Mouse (Mus musculus): Measurements from ENCODE around the gene Gm20431.

The Gm20431 gene

DNA sequence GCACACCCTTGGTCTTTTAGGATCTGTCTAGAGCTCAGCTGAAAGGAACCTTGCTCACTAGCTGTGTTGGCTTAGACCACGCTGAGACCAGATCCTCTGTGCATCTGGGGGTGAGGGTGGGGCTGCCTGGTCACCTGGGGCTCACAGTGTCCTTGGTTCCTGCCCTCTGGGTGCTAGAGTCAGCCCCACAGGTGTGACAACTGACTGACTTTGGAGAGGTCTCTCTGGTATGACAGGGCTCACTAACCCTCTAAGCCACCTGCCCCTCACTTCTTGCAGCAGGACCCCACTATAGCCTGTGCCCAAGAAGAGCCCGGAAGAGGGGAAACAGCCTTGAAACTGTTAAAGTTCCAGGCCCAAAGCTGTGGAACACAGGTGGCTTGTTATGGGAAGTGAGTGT, 58.9 kb downstream of the Gm20431 start:
- DNase-seq (ENCODE audit: low spot score in 2 of 2): no peak

DNA sequence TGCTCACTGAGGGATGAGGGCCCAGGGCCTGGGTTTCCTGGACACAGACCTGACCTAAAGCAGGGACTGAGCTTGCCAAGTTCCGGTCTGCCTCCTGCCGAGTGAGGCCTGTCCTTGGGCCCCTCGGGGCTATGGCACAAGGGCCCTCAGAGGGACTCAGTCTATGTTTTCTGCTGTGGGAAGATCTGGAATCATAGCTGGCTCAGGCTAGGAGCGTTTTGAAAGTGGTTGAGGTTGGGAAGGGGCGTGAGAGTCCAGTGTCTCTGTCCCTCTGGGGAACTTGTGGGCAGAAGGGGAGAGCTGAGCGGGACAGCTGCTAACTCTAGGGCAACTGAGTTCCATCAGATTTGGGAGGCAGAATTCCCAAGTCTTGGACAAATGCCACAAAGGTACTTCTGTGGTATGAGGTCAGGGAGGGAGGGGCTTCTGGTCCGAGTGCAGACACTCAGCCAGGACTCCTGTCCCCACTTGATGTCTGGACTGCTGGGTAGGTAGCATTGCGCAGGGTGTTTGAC, 60.8 kb downstream of the Gm20431 start:
- DNase-seq (ENCODE audit: low spot score in 2 of 2): no peak

DNA sequence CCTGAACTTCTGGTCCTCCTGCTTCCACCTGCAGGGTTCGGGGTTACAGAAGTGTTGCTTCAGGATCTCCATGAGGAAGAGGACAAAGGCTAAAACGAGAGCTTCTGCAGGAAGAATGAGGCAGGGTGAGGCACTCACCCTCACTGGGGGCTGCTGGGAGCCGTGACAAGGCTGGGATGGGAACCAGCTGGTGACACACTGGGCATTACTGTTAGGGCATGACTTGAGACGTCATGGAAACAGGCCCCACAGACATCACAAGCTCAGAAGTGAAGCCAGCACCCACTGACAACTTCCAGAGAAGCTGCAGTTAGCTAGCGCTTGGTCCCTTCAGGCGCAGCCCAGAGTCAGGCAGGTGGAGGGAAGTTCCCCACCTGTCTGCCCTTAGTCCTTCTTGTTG, 61.4 kb downstream of the Gm20431 start:
- no peak for DNase-seq (ENCODE audit: low spot score in 2 of 2)

DNA sequence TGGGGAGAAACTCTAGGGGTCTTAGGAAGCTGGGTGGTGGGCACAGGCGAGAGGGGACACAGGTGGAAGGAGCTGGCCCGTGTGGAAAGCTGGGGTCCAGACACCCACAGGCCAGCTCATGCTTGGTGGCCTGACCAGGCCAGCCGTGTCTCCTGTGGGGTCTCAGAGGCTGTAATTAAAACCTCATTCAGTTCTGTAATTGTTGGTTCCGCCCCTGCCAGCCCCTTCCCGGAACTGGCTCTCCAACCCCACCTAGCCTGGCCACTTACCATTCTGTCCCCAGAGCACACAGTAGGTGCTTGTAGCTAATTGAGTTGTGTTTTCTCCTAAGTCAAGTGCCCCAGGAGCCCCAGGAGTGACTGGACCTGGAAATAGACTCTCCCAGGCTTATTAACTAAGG, 62.1 kb downstream of the Gm20431 start:
- DNase-seq (ENCODE audit: low spot score in 2 of 2): no peak

DNA sequence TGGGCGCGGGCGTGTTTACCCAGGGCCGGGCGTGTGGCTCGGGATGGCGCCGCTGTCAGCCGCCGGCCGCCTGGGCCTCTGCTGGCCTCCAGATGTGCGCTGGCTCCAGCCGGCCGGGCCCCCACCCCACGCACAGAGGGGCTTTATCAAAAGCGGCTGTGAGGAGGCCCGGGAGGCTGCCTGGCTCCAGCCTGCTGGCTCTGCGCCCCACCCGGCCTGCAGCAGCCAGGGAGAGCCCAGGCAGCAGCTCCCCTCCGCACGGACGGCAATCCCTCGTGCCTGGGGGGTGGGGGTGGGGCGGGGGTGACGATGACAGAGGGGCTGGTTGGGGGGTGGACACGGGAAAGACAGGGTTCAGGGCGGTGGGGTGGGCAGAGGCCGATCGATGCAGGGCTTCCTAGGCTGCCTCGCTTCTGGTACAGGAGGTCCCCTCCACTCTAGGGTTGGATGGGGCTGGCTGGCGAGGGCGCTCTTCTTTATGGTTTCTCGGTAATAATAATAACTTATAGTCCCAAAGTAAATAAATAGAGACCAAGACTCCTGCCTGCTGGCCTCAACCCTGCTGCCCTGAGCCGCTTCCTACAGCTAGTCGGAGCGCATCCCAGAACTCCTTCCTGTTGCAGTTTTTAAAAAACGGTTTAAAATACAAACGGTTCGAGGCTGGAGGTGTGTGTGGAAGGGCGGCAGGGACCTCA, 63.7 kb downstream of the Gm20431 start:
- no peak for DNase-seq (ENCODE audit: low spot score in 2 of 2)

GRCm38 (mm10) chr2:167596726-167597491, 64.4 kb downstream of the Gm20431 start:
- DNase-seq (ENCODE audit: low spot score in 2 of 2): no peak

DNA sequence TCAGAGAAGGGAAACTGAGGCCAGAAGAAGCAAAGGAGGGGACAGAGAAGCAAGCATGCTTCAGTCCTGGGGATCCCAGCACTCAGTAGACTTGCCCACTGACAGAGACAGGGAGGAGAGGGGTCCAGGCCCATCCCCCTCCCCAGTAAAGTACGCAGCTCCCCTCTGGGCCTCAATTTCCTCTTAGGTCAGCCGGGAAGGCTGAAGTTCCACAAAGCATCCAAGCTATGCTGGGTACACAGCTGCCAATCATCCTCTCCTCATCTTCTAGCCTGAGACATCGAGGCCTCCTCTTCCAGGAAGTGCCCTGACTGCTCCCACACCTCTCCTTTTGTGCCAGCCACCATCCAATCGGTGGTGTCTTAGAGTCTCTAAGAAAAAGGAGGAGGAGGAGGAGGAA, 65.0 kb downstream of the Gm20431 start:
- no peak for DNase-seq (ENCODE audit: low spot score in 2 of 2)

DNA sequence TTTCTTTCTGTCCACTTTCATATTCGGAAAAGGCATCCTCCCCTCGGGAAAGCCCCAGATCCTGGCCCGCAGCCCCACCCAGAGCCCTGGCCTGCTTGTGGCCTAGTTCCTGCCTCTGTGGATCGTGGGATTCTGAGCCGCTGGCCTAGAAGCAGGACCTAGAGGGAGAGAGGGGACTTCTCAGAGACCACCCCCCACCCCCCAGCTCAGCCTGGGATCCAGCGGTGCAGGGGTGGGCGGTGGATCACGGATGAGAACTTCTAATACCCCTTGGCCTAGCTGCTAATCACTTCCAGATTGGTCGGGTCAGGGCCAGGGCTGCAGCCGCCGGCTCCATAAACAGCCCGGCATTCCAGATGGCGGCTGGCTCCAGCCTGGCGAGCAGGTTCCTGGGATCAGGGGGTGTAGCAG, 65.5 kb downstream of the Gm20431 start:
- DNase-seq (ENCODE audit: low spot score in 2 of 2): no peak

DNA sequence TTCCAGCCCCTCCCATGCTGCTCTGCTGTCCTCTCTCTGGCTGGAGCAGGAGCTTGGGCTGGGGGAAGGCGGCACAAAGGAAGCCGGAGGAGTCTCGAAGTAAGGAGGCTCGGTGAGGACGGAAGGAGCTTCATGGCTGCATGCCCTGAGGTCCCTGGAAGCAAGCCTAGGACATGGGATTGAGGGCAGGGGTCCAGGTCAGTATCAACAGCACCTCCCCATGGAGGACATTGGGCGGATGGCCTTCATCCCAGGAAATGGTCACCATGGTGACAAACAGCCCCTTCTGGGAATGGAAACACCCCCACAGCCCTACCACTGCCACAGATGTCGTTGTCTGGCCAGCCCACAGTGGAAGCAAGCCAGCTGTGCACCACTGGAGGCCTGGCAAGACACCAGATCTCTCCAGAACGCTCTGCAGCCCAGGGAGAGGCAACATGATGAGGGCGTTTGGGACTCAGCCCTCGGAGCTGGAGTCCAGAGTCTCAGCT, 66.8 kb downstream of the Gm20431 start:
- peak; percentile 46 to 71 for DNase-seq (ENCODE audit: low spot score in 2 of 2)

DNA sequence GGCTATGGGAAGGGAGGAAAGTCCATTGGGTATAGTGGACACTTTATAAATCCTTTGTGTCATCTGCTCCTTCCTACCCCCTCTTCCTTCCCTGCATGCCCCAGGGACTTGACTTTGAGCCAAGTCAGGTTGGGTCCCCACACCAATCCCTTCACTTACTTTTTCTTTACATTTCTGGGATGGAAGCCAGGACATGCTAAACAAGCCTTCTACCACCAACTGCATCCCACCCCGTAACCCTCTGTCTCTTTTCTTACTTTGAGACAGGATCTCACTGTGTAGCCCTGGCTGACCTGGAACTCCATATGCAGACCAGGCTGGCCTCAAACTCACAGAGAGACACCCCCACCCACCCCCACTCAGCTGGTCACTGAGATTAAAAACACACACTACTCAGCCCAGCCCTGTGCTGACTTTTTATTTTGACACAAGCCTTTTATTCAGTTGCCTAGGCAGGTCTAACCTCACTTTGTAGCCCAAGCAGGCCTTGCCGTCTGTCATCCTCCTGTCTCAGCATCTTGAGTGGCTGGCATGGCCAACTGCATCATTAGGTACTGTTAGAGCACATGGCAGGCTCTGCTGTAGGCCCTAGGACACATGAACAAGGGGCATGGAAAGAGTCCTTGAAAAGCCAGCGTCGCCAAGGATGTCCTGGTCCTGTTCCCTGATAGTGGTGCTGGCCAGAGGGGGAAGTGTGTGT, 67.6 kb downstream of the Gm20431 start:
- no peak for DNase-seq (ENCODE audit: low spot score in 2 of 2)

DNA sequence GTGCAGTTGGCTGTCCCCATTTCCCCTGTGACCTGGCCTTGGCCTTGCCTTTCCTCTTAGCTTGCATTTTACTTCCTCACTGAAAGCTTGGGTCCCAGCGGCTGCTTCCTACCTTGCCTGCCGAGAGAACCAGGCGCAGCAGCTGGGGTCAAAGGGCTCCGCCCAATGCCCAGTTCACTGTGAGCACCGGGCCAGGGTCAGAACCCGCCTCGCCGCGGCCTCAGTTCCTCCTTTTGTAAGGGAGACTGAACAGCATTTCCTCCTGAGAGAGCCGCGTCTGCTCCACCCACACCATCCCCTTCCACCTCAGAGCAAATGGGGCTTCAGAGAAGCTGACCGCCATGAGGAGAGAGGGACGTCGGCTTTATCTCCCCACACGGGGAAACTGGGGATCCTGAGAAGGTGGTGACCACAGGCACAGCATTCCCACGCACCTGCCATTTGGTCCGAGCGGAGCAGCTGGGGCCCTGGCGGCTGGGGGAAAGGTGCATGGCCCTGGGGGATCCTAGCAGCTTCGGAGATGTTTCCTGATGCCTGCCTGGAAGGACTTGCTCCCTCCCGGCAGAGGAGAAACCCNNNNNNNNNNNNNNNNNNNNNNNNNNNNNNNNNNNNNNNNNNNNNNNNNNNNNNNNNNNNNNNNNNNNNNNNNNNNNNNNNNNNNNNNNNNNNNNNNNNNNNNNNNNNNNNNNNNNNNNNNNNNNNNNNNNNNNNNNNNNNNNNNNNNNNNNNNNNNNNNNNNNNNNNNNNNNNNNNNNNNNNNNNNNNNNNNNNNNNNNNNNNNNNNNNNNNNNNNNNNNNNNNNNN, 72.3 kb downstream of the Gm20431 start:
- DNase-seq (ENCODE audit: low spot score in 2 of 2): no peak

DNA sequence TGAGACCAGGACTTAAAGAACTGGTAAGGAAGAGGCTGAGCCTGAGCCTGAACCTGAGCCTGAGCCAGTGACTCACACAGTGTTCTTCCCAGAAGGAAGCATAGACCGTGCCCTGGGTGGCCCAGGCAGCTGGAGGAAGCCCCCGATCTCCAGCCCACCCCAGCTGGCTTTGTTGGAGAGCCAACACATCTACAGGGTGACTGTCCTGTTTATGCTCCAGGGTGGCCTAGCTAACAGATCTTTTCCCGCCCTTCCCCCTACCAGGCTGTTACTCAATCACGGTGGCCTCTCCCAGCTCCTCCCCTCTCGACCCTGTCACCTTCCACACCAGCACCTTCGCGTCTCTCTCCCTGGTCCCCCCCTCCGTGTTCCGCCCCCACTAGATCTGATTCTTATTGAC, 74.3 kb downstream of the Gm20431 start:
- no peak for DNase-seq (ENCODE audit: low spot score in 2 of 2)

GRCm38 (mm10) chr2:167586041-167586440, 75.3 kb downstream of the Gm20431 start:
- DNase-seq (ENCODE audit: low spot score in 2 of 2): no peak

DNA sequence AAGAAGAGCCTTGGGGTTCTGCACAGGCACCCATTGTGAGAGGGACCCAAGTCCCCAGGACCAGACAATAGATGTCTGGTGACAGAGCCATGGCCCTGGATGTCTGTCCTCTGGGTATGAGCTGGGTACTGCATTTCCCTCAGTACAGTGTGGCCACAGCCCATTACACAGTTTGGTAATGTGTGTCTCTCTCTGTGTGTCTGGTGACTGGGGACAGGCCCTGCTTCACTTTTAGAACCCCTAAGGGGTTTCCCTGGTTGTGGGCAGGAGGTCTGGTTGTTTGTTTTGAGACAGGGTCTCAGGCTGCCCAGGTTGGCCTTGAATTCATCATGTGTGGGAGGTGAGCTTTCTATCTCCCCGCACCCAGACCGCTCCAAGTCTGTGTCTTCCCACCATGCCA, 76.0 kb downstream of the Gm20431 start:
- DNase-seq (ENCODE audit: low spot score in 2 of 2): no peak

DNA sequence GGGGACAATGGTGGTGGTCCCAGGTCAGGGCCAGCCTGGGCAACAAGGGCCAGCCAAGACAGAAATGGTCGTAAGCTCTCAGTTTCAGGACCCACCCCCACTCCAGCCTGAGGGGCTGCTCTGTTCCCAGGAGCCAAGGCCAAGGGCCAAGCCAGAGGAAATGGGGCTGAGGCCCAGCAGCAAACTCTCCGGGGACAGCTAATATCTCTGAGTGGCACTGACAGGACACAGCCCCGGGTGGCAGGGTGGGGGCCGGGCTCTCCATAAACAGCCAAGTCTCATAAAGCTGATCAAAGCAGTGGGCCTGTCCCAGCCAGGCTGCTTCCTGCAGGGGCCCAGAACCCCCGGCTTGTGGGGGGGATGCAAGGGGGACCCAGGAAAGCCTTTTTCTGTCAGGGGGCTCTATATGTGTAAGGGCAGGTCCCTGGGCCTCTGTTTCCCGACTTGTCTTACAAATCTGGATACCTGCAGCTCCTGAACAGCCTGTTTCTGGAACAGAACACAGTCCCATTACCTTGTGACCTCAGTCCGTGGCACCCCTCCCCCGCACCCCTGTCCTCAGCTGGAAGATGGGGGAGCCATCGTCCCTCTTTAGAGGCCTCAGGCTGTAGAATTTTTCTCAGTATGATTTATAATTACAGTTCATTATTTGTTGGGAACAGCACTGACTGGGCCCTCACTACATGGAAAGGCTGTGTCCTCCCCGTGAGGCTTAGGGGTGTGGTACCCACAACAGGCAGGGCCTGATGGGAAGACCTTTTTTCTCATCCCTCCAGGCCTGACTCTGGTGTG, 77.9 kb downstream of the Gm20431 start:
- no peak for DNase-seq (ENCODE audit: low spot score in 2 of 2)

DNA sequence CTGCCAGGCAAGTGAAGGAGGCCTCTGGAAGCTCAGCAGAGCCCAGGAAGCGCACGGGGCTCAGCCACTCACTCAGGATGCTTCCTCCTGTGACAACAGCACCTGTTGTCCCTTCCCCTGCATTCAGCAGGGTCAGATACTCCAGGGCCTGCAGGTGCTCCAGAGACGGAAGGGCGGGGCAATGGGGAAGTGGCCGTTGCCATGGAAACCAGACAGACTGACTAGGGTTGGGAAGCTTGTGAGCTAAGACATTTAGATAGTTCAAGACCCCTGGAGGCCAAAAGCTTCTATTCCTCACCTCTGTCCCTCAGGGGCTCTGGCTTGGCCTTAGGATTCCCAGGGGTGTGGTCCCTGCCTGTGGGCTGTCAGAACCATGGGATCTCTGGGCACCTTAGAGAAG, 82.8 kb downstream of the Gm20431 start:
- DNase-seq (ENCODE audit: low spot score in 2 of 2): no peak

GRCm38 (mm10) chr2:167577186-167577785, 84.0 kb downstream of the Gm20431 start:
- no peak for DNase-seq (ENCODE audit: low spot score in 2 of 2)

DNA sequence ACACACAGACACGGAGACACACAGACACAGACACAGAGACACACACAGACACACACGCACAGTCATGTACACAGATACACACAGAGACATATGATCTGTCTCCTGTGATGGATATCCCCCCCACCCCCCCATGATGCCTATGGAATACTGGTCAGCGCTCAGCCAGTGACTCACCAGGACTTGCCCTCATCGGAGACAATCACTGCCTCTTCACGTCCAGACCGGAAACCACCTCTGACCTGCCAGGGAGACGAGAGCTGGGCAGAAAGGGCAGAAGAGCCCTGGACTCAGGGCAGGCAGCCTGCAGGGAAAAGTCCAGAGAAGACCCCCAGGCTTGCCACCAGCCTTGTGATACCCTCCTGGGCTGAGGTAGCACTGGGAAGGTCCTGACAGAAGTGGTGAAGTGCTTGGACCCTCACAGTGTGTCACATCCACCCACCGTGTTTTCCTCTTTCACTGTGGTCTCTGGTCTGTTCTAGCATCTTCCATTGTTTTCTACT, 85.1 kb downstream of the Gm20431 start:
- DNase-seq (ENCODE audit: low spot score in 2 of 2): no peak

DNA sequence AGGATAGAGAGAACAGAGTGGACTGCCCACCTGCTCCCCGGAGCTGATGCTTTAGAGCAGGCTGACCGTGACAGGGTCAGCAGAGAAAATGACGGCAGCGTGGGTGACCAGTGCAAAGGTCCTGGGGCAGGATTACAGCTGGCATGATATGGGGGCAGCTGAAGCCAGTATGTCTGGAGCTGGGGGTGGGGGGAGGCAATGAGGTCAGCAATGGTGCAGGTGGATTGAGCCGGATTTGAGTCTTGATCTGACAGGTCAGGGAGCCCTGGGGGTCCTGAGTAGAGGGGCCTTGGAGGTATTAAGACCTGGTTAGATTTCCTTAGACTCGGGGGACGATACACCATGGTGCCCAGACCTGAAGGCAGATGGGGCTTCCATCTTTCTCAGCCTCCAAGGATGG, 85.7 kb downstream of the Gm20431 start:
- DNase-seq (ENCODE audit: low spot score in 2 of 2): no peak

DNA sequence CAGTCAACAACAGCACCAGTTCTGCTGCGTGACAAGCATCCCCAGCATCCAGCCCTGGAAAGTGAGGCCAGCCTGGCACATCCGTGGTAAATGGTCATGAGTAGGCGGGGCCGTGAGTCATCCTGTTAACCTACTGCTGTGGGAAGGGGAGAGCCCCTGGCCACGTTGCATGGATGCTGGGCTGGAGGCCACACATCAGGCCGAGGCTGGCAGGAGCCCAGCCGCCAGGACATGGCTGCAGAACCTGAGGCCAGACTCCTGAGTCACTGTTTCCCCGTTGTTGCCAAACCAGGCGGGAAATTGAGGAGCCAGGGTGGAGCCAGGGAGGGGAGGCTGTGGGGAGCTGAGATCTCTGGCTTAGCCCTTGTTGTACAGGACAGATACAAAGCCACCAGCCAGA, 86.5 kb downstream of the Gm20431 start:
- DNase-seq (ENCODE audit: low spot score in 2 of 2): no peak

Measured in frontal cortex, postnatal 36 days (tissue).